12 mouse cellular contexts compared by ENCODE assay signal in the genomic region with DNA sequence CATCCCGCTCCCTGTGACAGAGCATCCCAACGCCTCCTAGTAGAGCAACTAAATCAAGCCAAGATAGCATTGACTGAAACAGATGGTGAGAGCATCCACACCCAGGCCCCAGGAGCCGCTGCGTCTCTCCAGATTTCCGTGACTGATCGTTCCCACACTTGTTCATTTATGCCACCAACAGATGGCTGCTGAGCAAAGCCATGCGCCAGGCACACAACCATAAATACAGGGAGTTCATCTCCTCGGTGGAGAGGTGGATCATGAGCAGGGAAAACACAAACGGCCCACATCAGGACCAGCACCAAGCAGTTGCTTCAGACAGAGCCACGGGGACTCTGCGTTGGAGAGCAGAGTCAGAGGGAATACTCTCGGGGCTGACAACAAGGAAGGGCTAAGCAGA. TPM values are rescaled to one million over a fixed set of nuclear protein-coding genes. Genes with fewer than 3 reads are reported as not detected.
DNase-seq lines count a peak whose midpoint lies in the region; ATAC-seq and TF ChIP-seq lines count a peak whose summit lies in the region.
"Had no signal": no experiment of that assay in that cellular context is flagged by ENCODE, and none has a peak within 500 bp of the region (broad histone marks: within the 10 kb centered on the region; RNA-seq: fewer than 3 reads in every experiment).

No protein-coding gene starts in this region.

- no peak overlapping the region for H3K4me2 ChIP-seq in midbrain, postnatal 0 days (ENCODE audit: low read depth, low read length, poor library complexity, severe bottlenecking)
- H3K4me2 ChIP-seq in midbrain, embryonic 13.5 days (replicated peaks): no peak overlapping the region
- no peak overlapping the region for H3K4me2 ChIP-seq in kidney, embryonic 14.5 days (replicated peaks; ENCODE audit: low read depth, low read length)
- H3K4me2 ChIP-seq: heart, embryonic 13.5 days; limb, embryonic 13.5 days had no signal

- no peak overlapping the region for H3K9ac ChIP-seq in midbrain, postnatal 0 days (replicated peaks; ENCODE audit: low read length, poor library complexity, severe bottlenecking)
- H3K9ac ChIP-seq in midbrain, embryonic 13.5 days (replicated peaks): no peak overlapping the region
- H3K9ac ChIP-seq in kidney, embryonic 14.5 days (ENCODE audit: low read depth, low read length): no peak overlapping the region
- H3K9ac ChIP-seq: heart, embryonic 13.5 days; limb, embryonic 13.5 days had no signal

- no peak overlapping the region for H3K4me3 ChIP-seq in midbrain, postnatal 0 days (ENCODE audit: low read depth, low read length)
- no peak overlapping the region for H3K4me3 ChIP-seq in midbrain, embryonic 13.5 days (replicated peaks)
- H3K4me3 ChIP-seq in kidney, embryonic 14.5 days (ENCODE audit: low read length): no peak overlapping the region
- H3K4me3 ChIP-seq: heart, embryonic 13.5 days; limb, embryonic 13.5 days had no signal

- no peak overlapping the region for H3K27ac ChIP-seq in midbrain, postnatal 0 days (ENCODE audit: low read depth, low read length)
- no peak overlapping the region for H3K27ac ChIP-seq in midbrain, embryonic 13.5 days
- no peak overlapping the region for H3K27ac ChIP-seq in kidney, embryonic 14.5 days (ENCODE audit: low read depth, low read length)
- H3K27ac ChIP-seq: heart, embryonic 13.5 days; limb, embryonic 13.5 days had no signal

- H3K9me3 ChIP-seq in midbrain, postnatal 0 days (ENCODE audit: low read length): no peaks in the 10 kb centered on the region
- no peaks in the 10 kb centered on the region for H3K9me3 ChIP-seq in midbrain, embryonic 13.5 days
- no peaks in the 10 kb centered on the region for H3K9me3 ChIP-seq in kidney, embryonic 14.5 days (ENCODE audit: control insufficient read depth, low read length)
- H3K9me3 ChIP-seq: heart, embryonic 13.5 days; limb, embryonic 13.5 days had no signal

- ATAC-seq in midbrain, postnatal 0 days (ENCODE audit: low FRiP score): no peak
- ATAC-seq in midbrain, embryonic 13.5 days: no peak
- peak; percentile 83 for ATAC-seq in frontal cortex, adult (ENCODE audit: low TSS enrichment)
- no peak for ATAC-seq in kidney, embryonic 14.5 days (ENCODE audit: low FRiP score, low TSS enrichment)

- 95% methylated on average over 12 of the region's 12 CpGs for WGBS in midbrain, postnatal 0 days
- WGBS in midbrain, embryonic 13.5 days: 93% methylated on average over 12 of the region's 12 CpGs
- WGBS in kidney, embryonic 14.5 days: 93% methylated on average over 12 of the region's 12 CpGs

- no peaks in the 10 kb centered on the region for H3K4me1 ChIP-seq in midbrain, postnatal 0 days (ENCODE audit: insufficient read depth, low read length)
- H3K4me1 ChIP-seq in midbrain, embryonic 13.5 days (replicated peaks): no peaks in the 10 kb centered on the region
- no peaks in the 10 kb centered on the region for H3K4me1 ChIP-seq in kidney, embryonic 14.5 days (ENCODE audit: control insufficient read depth, insufficient read depth, low read length)
- H3K4me1 ChIP-seq: heart, embryonic 13.5 days; limb, embryonic 13.5 days had no signal

- H3K27me3 ChIP-seq in midbrain, postnatal 0 days (ENCODE audit: insufficient read depth, low read length): no peaks in the 10 kb centered on the region
- H3K27me3 ChIP-seq in midbrain, embryonic 13.5 days: no peaks in the 10 kb centered on the region
- H3K27me3 ChIP-seq in kidney, embryonic 14.5 days (ENCODE audit: control insufficient read depth, insufficient read depth, low read length): no peaks in the 10 kb centered on the region
- H3K27me3 ChIP-seq: CH12.LX; heart, embryonic 13.5 days; limb, embryonic 13.5 days had no signal

- DNase-seq in midbrain, postnatal 0 days (ENCODE audit: low spot score): peak; percentile 5
- peak; percentile 66 to 85 for DNase-seq in left cerebral cortex, adult 18-20 months (ENCODE audit: low spot score in 2 of 2)
- peak; percentile 91 for DNase-seq in telencephalon, adult 2 months (ENCODE audit: low read depth, low spot score)
- DNase-seq in spleen, adult 12 weeks (ENCODE audit: low spot score): no peak
- DNase-seq in spleen, postnatal 14 days (ENCODE audit: low spot score in 2 of 2): no peak

- H3K36me3 ChIP-seq in midbrain, postnatal 0 days (ENCODE audit: insufficient read depth, low read length): peaks cover 70% of the 10 kb centered on the region
- peaks cover 91% of the 10 kb centered on the region for H3K36me3 ChIP-seq in midbrain, embryonic 13.5 days
- peaks cover 89% of the 10 kb centered on the region for H3K36me3 ChIP-seq in kidney, embryonic 14.5 days (ENCODE audit: control insufficient read depth, insufficient read depth, low read length)

- no peak for TF ChIP-seq CTCF in midbrain, postnatal 0 days (IDR thresholded peaks at IDR 0.05)

RNA-seq across cellular contexts. Expression of a gene that starts 20.8 kb away (rescaled TPM):
- 83.4 and 93.3 TPM in 2 replicates for total RNA-seq in midbrain, postnatal 0 days (2014; rRNA removed)
- 30.1 and 31.6 TPM in 2 replicates for polyA plus RNA-seq in midbrain, postnatal 0 days (2015; fragmentation: Nextera tagmentation; extraction: Ambion mirVana)
- 36.0 and 39.7 TPM in 2 replicates for polyA plus RNA-seq in midbrain, embryonic 13.5 days (2015; fragmentation: Nextera tagmentation; extraction: Ambion mirVana)
- total RNA-seq in left cerebral cortex, adult 18-20 months (2021): 10 to 100 TPM; 62.9 to 63.0 TPM
- polyA plus RNA-seq in kidney, embryonic 14.5 days (2014; fragmentation: Nextera tagmentation; extraction: Ambion mirVana): 32.3 and 37.7 TPM in 2 replicates

RNA-seq across cellular contexts. Expression of a gene that starts 29.8 kb away (rescaled TPM):
- 71.1 and 72.9 TPM in 2 replicates for total RNA-seq in midbrain, postnatal 0 days (2014; rRNA removed)
- 92.9 and 102 TPM in 2 replicates for polyA plus RNA-seq in midbrain, postnatal 0 days (2015; fragmentation: Nextera tagmentation; extraction: Ambion mirVana)
- polyA plus RNA-seq in midbrain, embryonic 13.5 days (2015; fragmentation: Nextera tagmentation; extraction: Ambion mirVana): 83.7 and 87.8 TPM in 2 replicates
- total RNA-seq in left cerebral cortex, adult 18-20 months (2021): 10 to 100 TPM; 53.6 to 54.5 TPM
- 75.7 and 90.4 TPM in 2 replicates for polyA plus RNA-seq in kidney, embryonic 14.5 days (2014; fragmentation: Nextera tagmentation; extraction: Ambion mirVana)

RNA-seq across cellular contexts. Expression of a gene that starts 37.4 kb away (rescaled TPM):
- total RNA-seq in midbrain, postnatal 0 days (2014; rRNA removed): not detected in 2 replicates
- polyA plus RNA-seq in midbrain, postnatal 0 days (2015; fragmentation: Nextera tagmentation; extraction: Ambion mirVana): not detected in 2 replicates
- polyA plus RNA-seq in midbrain, embryonic 13.5 days (2015; fragmentation: Nextera tagmentation; extraction: Ambion mirVana): not detected in 2 replicates
- not detected for total RNA-seq in left cerebral cortex, adult 18-20 months (2021)
- polyA plus RNA-seq in kidney, embryonic 14.5 days (2014; fragmentation: Nextera tagmentation; extraction: Ambion mirVana): not detected in 2 replicates
- polyA plus RNA-seq: heart, embryonic 13.5 days; intestine, embryonic 16.5 days; limb, embryonic 13.5 days had no signal

RNA-seq across cellular contexts. Expression of a gene that starts 37.8 kb away (rescaled TPM):
- 3.6 and 7.7 TPM in 2 replicates for total RNA-seq in midbrain, postnatal 0 days (2014; rRNA removed)
- polyA plus RNA-seq in midbrain, postnatal 0 days (2015; fragmentation: Nextera tagmentation; extraction: Ambion mirVana): 2.5 and 2.8 TPM in 2 replicates
- polyA plus RNA-seq in midbrain, embryonic 13.5 days (2015; fragmentation: Nextera tagmentation; extraction: Ambion mirVana): 0.30 and 0.61 TPM in 2 replicates
- total RNA-seq in left cerebral cortex, adult 18-20 months (2021): 1 to 10 TPM; 2.5 to 2.6 TPM
- polyA plus RNA-seq in kidney, embryonic 14.5 days (2014; fragmentation: Nextera tagmentation; extraction: Ambion mirVana): 29.7 and 43.4 TPM in 2 replicates

RNA-seq across cellular contexts. Expression of a gene that starts 55.0 kb away (rescaled TPM):
- 22.6 and 37.1 TPM in 2 replicates for total RNA-seq in midbrain, postnatal 0 days (2014; rRNA removed)
- 21.4 and 26.2 TPM in 2 replicates for polyA plus RNA-seq in midbrain, postnatal 0 days (2015; fragmentation: Nextera tagmentation; extraction: Ambion mirVana)
- 4.8 and 5.5 TPM in 2 replicates for polyA plus RNA-seq in midbrain, embryonic 13.5 days (2015; fragmentation: Nextera tagmentation; extraction: Ambion mirVana)
- total RNA-seq in left cerebral cortex, adult 18-20 months (2021): 10 to 100 TPM; 14.2 to 16.5 TPM
- 10.6 and 12.1 TPM in 2 replicates for polyA plus RNA-seq in kidney, embryonic 14.5 days (2014; fragmentation: Nextera tagmentation; extraction: Ambion mirVana)

Comparison
In these comparisons a context has a peak if more than half of its experiments do, and no peak if none do; other contexts are left out.
1. DNase-seq: peak in midbrain, postnatal 0 days (single experiment), left cerebral cortex, adult 18-20 months (2 of 2) and telencephalon, adult 2 months (single experiment); none in spleen, adult 12 weeks (single experiment) and spleen, postnatal 14 days (0 of 2).